Mouse (Mus musculus) neural tube, embryonic 14.5 days (tissue): ENCODE measurements around the gene Nrn1. TPM values are rescaled to one million over a fixed set of nuclear protein-coding genes. Genes with fewer than 3 reads are reported as not detected.

ENCODE experiments used
- ATAC-seq: fragments of 200-750 bp; cut with Nextera tagmentation; 2 replicates; pipeline ENCODE4 v1.8.0; 2017; ENCODE audit warnings: low read depth, mild to moderate bottlenecking, moderate TSS enrichment, moderate library complexity
- H3K27ac ChIP-seq: fragments of 300-500 bp; sonication (generic); 2 replicates; pipeline ENCODE4 v1.5.1; 2014; ENCODE audit warnings: low read depth, mild to moderate bottlenecking, control low read depth, low read length, moderate library complexity, mixed read lengths
- H3K27me3 ChIP-seq: fragments of 300-500 bp; sonication (generic); 2 replicates; pipeline ENCODE4 v1.6.1; 2014; ENCODE audit warnings: low read length; ENCODE audit not compliant: control insufficient read depth, insufficient read depth
- H3K36me3 ChIP-seq: fragments of 300-500 bp; sonication (generic); 2 replicates; pipeline ENCODE4 v1.6.1; 2014; ENCODE audit warnings: low read length, mixed read lengths; ENCODE audit not compliant: control insufficient read depth, insufficient read depth
- H3K4me1 ChIP-seq: fragments of 300-500 bp; sonication (generic); 2 replicates; pipeline ENCODE4 v1.6.1; 2014; ENCODE audit warnings: low read length; ENCODE audit not compliant: control insufficient read depth, insufficient read depth
- H3K4me2 ChIP-seq: fragments of 300-500 bp; sonication (generic); 2 replicates; pipeline ENCODE4 v1.6.1; 2014; ENCODE audit warnings: mild to moderate bottlenecking, low read depth, low read length, control low read depth
- H3K4me3 ChIP-seq: fragments of 300-500 bp; sonication (generic); 2 replicates; pipeline ENCODE4 v1.5.1; 2014; ENCODE audit warnings: low read depth, low read length, control low read depth, mixed read lengths
- H3K9ac ChIP-seq: fragments of 300-500 bp; sonication (generic); replicated peaks from 2 replicates; pipeline ENCODE4 v1.6.1; 2014; ENCODE audit warnings: low read depth, mild to moderate bottlenecking, control low read depth, low read length, mixed read lengths
- H3K9me3 ChIP-seq: fragments of 300-500 bp; sonication (generic); 2 replicates; pipeline ENCODE4 v1.6.1; 2016; ENCODE audit warnings: low read length; ENCODE audit not compliant: control insufficient read depth
- WGBS: fragments of 180-500 bp; shearing (Covaris S2); extraction: QIAGEN DNeasy Blood & Tissue Kit; methylation state at CpG from one replicate; pipeline ENCODE4 v1.1.7; 2014; 5-methylcytosine and 5-hydroxymethylcytosine counted together
- polyA plus RNA-seq: library from polyadenylated mRNA; unstranded; fragments of >200 nt; fragmentation: Nextera tagmentation; extraction: Ambion mirVana; gene quantifications from 2 replicates; pipeline ENCODE4 v1.2.1, GENCODE M21; 2014

Nrn1 gene
- polyA plus RNA-seq, result 60.9 and 69.7 TPM in 2 replicates

DNA sequence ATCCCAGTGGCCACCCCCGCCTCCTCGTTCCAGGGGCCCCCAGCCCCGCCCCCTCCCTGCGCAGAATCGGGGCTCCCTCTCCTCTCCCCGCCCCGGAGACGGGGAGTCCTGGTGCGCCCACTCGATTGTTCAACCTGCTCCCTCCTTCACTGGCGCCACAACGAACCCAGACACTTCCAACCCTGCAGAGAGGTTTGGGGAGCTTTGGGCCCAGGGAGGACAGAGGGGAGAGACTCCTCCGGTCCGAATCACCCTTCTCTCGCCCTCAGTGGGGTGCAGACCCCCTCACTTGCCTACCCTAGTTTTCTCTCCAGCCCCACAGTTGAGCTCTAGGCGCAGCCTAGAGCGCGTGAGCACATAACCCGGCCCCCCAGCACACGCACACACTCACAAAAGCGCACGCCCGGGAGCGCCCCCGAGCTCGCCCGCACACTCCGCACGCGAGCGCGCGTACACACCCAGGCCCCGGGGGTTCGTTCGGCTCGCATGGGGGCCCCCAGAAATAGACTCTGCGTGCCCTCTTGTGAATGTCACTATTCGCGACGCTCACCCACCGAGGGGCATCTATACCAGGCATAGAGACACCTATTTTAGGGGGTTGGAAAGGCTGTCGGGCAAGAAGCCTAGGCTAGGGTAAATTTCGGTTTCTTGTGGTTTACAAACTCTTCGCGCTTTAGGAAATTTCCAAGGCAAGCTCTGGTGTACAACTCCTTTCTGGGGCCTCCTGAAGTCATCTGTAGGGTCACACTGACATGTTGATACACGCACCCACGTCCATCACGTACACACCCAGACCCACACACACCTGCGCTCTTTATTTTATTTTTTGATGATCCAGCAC is at the start of gene Nrn1:
Gene Nrn1, minus strand, starts transcription at position 401 of the 841 bp plus-strand sequence.
- H3K27ac ChIP-seq, result peak within 1 kb of the TSS; percentile 95
- no peaks in the 10 kb centered on the region for H3K36me3 ChIP-seq
- H3K9me3 ChIP-seq, result no peaks in the 10 kb centered on the region
- H3K4me1 ChIP-seq, result no peaks in the 10 kb centered on the region
- peak within 1 kb of the TSS; percentile 73 for H3K9ac ChIP-seq
- peak within 1 kb of the TSS; percentile 70 for H3K4me2 ChIP-seq
- peak; percentile 54 for ATAC-seq
- under 1% methylated on average over 50 of the region's 50 CpGs for WGBS
- peak within 1 kb of the TSS; percentile 46 for H3K4me3 ChIP-seq
- peaks cover 3% of the 10 kb centered on the region for H3K27me3 ChIP-seq

DNA sequence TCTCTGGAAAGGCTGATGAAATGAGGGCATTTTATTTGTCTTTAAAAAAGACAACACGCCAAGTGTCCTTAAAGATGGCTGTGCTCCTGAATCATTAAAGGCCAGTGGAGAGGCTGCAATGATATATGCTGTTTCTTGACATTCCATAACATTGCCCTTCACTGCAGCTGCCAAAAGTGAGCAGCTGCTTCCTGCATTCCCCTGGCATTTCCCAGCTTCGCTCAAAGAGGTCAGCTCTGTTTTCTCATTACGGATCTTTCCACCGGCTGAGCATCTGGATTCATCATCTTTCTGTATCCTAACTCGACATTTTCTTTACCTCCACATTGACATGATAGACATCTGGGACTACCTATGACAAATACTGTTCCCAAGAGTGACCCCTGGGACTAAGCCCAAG is 44.7 kb upstream of the Nrn1 start:
- Histone ChIP-seq H3K4me3 (no peak overlapping the region), H3K36me3 (no peaks in the 10 kb centered on the region), H3K9ac (no peak overlapping the region), H3K9me3 (no peaks in the 10 kb centered on the region), H3K27ac (no peak overlapping the region), H3K4me1 (no peaks in the 10 kb centered on the region), H3K27me3 (no peaks in the 10 kb centered on the region), H3K4me2 (no peak overlapping the region)
- 72% methylated on average over 5 of the region's 5 CpGs for WGBS
- ATAC-seq, result no peak

DNA sequence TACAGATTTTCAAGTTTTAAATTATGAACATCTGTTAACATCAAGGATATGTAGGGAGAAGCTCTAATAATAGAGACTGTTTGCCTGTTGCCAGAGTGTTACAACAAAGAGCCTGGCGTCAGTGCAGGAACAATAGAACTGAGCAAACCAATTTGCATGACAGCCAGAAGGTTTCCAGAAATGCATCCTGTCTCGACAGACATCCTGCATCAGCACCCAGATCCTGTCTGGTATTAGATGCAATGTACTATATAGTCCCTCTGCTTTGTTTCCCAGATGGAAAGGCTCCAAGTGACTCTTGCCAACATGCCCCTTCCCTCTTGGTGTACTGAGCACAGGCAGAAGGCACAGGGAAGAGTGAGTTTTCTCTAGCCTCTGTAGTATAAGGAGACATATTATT is 31.9 kb upstream of the Nrn1 start:
- no peaks in the 10 kb centered on the region for H3K4me1 ChIP-seq
- H3K27ac ChIP-seq, result no peak overlapping the region
- H3K36me3 ChIP-seq, result no peaks in the 10 kb centered on the region
- H3K27me3 ChIP-seq, result no peaks in the 10 kb centered on the region
- 53% methylated on average over 2 of the region's 2 CpGs for WGBS
- ATAC-seq, result no peak
- no peak overlapping the region for H3K4me3 ChIP-seq
- H3K4me2 ChIP-seq, result no peak overlapping the region
- no peaks in the 10 kb centered on the region for H3K9me3 ChIP-seq
- H3K9ac ChIP-seq, result no peak overlapping the region

DNA sequence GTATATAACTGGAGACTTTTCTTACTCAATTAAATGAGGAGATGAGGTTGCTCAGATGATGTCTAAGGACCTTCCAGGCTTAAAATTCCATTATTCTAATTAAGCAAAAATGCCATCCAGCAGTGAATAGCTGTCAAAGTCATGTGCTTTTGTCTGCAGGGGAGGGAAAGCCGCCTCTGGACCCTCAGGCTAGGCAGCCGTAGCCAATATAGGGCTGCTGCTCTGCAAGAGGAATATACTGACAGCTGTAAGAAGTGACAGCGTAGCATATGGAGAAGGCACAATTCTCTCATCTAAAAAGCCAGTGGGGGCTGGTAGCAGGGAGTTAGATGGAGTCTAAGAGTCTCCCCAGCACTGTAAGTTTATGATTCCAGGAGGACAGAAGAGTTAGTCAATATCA is 16.9 kb upstream of the Nrn1 start:
- H3K9ac ChIP-seq, result no peak overlapping the region
- no peak overlapping the region for H3K27ac ChIP-seq
- no peaks in the 10 kb centered on the region for H3K9me3 ChIP-seq
- H3K27me3 ChIP-seq, result no peaks in the 10 kb centered on the region
- no peaks in the 10 kb centered on the region for H3K4me1 ChIP-seq
- H3K4me3 ChIP-seq, result no peak overlapping the region
- H3K36me3 ChIP-seq, result no peaks in the 10 kb centered on the region
- no peak overlapping the region for H3K4me2 ChIP-seq
- ATAC-seq, result no peak
- 54% methylated on average over 3 of the region's 3 CpGs for WGBS

DNA sequence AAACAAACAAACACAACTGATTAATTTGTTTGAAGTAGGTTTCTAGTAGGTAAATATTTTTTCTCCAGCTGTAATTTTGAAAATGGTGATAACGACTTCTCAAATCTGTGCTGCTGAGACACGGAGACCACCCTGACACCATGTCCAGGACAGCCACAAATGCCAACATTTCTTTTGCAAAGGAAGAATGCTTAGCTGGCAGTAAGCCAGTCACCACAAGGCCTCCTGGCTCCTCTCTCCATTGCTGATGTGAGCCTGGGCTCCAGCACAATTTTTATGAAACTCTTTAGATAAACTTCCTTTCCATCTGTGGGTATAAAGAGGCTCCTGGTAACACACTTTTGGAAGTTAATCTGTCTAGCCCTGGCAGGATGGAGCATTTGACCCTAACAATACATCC is 15.1 kb upstream of the Nrn1 start:
- no peak for ATAC-seq
- H3K4me1 ChIP-seq, result no peaks in the 10 kb centered on the region
- no peak overlapping the region for H3K27ac ChIP-seq
- no peak overlapping the region for H3K4me2 ChIP-seq
- no peak overlapping the region for H3K4me3 ChIP-seq
- no peaks in the 10 kb centered on the region for H3K36me3 ChIP-seq
- H3K9me3 ChIP-seq, result no peaks in the 10 kb centered on the region
- H3K27me3 ChIP-seq, result no peaks in the 10 kb centered on the region
- H3K9ac ChIP-seq, result no peak overlapping the region
- 68% methylated on average over 2 of the region's 2 CpGs for WGBS

DNA sequence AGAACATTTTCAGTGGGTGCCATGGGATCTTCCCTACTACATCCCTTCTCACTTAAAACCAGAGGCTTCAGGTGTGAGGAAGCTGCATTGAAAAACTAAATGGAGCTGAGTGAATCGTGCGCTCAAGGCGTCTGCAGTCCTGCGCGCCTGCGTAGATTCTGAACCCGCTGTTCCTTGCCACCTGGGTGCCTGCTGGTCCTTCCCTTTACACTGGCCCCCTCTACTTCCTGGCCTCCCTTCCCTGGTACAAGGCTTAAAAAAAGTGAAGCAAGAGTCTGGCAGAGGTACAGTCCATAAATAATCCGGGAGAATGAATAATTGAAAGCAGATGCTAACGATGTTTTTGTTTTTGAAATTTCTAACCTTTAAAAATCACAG is 1.7 kb upstream of the Nrn1 start:
- WGBS, result 3% methylated on average over 9 of the region's 9 CpGs
- Histone ChIP-seq H3K9ac (peak overlapping the region; percentile 67; the same call in 1 of the 2 replicates), H3K27me3 (peaks cover 3% of the 10 kb centered on the region; the same call in 1 of the 2 replicates), H3K36me3 (no peaks in the 10 kb centered on the region), H3K9me3 (no peaks in the 10 kb centered on the region), H3K4me1 (no peaks in the 10 kb centered on the region), H3K27ac (peak overlapping the region; percentile 95), H3K4me3 (peak overlapping the region; percentile 46), H3K4me2 (peak overlapping the region; percentile 70)
- peak; percentile 22 for ATAC-seq

DNA sequence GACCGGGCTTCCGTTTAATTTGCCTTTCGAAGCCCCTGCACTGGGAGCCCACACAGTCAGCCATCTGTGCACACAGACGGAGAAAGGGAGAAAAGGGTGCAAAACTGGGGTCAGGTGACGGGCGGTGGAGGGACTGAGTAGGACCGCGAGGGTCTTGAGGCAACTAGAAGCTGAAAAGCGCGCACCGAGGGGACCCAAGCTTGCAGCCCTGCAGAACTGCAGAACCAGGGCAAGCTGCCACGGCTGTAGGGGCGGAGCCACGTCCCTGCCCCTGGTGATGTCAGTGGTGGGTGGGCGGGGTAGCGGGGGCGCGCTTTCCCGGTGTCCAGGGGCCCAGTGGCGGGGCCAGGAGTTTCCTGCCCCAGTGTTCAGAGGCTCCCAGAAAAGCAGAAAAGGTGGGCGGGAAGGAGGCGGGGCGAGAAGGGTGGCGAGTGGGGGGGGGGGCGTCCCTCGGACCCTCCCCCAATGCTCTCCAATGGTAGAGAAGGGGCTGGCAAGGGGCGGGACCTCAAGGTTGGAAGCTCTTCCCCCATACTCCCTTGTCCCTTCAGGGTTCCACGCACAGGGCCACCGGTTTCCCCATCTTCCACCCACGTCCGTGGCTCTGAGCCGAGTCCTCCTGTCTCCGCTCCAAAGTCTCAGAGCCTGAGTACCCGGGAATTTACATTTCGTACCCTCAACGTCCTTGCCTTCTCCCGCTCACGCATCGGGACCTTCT is 1.1 kb upstream of the Nrn1 start:
- Histone ChIP-seq H3K36me3 (no peaks in the 10 kb centered on the region), H3K27me3 (peaks cover 3% of the 10 kb centered on the region; the same call in 1 of the 2 replicates), H3K9me3 (no peaks in the 10 kb centered on the region), H3K4me3 (peak overlapping the region; percentile 46), H3K4me2 (peak overlapping the region; percentile 70), H3K4me1 (no peaks in the 10 kb centered on the region), H3K9ac (peak overlapping the region; percentile 67), H3K27ac (peak overlapping the region; percentile 95)
- ATAC-seq, result peak; percentile 91
- under 1% methylated on average over 35 of the region's 39 CpGs for WGBS

DNA sequence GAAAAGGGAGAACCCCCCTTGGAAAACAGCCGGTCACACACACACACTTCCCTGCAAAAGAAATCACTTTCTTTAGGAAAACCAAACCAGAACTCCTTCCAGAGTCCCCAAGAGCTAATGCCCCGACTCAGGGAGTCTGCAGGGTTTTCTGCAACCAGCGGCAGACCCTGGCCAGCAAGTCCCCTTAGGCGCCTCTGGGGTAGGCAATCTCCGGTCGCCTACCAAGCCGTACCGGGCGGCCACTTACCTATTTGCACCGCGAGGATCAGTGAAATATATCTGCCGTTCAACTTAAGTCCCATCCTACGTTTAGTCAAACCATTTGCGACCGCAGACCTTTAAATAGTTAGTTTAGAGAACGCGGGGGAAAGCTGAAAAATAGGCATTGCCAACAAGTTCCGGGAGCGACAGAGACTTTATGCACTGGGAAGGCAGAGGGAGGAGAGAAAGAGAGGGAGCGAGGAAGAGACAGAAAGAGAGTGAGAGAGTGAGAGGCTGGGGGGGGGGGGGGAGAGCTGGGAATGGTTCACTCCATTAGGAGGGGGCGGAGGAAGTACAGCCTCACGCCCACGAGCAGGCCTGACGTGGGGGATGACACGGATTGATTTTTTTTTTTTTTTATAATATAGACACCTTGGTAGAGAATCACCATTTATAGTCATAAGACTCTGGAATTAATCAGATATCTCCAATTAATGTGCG is 791 bp downstream of the Nrn1 start:
- peak overlapping the region; percentile 95 for H3K27ac ChIP-seq
- no peaks in the 10 kb centered on the region for H3K4me1 ChIP-seq
- H3K36me3 ChIP-seq, result no peaks in the 10 kb centered on the region
- WGBS, result under 1% methylated on average over 26 of the region's 26 CpGs
- peak overlapping the region; percentile 46 for H3K4me3 ChIP-seq
- H3K9me3 ChIP-seq, result no peaks in the 10 kb centered on the region
- H3K9ac ChIP-seq, result peak overlapping the region; percentile 73
- peak; percentile 15 for ATAC-seq
- peak overlapping the region; percentile 70 for H3K4me2 ChIP-seq
- H3K27me3 ChIP-seq, result peaks cover 7% of the 10 kb centered on the region
